Mouse (Mus musculus): ENCODE measurements around the gene Hoxa11.

- TF ChIP-seq EP300 (IDR thresholded peaks at IDR 0.05) (no peak), CTCF (IDR thresholded peaks at IDR 0.05) (peak; percentile 88)
Measured at GRCm38 (mm10) chr6:52256956-52257355, 11.3 kb upstream of the Hoxa11 start.
